Mouse (Mus musculus): Measurements from ENCODE around the gene Iqca. TPM values are rescaled to one million over a fixed set of nuclear protein-coding genes. Genes with fewer than 3 reads are reported as not detected.

Gene Iqca
- total RNA-seq, 4 experiments from 2014 or later = 0.52 to 1.5 (median 1.2) TPM

DNA sequence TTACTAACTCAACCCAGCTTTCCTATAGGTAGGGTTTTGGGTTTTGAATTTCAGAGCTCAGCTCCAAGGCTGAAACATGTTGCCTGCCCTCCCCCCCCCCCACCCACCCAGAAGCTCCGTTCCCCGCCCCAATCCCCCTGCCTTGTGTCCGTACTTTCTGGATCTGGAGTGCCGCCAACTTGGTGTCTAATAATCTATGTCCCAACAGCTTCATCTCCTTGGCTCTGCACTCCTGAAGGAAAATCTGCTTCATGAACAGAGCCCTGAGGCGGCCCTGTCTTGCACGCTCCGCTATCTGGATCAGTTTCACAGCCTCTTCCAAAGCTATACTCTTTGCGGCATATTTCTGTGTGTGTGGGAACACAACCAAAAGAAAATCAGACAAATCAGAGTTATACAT is 13.5 kb downstream of the Iqca start:
- no peak for DNase-seq (ENCODE audit: low spot score in 2 of 2)

DNA sequence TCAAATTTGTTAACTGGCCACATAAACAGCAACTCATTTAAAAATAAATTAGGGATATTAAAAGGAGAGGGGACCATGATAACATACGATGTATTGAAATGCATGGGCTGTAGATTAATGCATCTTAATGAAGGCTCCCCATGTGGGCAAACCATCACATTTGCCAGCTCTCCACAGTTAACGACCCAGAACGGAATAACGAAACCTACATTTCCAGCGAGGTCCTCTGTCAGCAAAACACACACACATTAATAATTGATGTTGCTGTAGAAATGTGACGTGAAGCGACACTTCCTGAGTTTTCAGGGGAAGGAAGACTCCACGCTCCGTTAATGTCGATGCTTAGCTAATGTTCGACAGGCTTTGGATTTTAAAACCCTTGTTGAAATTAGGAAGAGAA is 20.8 kb downstream of the Iqca start:
- DNase-seq (ENCODE audit: low spot score in 2 of 2) = no peak

DNA sequence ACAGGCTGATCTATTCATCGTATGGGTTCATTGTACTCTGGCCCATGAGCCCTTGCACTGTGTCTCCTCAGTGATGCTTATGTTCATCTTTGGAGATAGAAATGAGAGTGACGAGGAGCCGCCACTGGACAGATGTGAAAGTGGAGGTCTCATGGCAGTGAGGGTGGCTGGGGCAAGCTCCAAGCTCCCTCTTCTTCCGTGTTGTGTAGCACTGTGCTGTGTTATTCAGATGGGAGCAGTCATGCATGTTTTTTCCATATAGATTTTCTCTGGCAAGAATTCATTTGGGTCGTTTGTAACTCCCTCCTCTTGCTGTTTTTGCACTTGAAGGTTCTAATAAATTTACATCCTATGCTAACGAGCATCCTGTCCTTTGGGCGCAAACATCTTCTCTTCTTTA is 21.2 kb downstream of the Iqca start:
- DNase-seq (ENCODE audit: low spot score in 2 of 2) = no peak

DNA sequence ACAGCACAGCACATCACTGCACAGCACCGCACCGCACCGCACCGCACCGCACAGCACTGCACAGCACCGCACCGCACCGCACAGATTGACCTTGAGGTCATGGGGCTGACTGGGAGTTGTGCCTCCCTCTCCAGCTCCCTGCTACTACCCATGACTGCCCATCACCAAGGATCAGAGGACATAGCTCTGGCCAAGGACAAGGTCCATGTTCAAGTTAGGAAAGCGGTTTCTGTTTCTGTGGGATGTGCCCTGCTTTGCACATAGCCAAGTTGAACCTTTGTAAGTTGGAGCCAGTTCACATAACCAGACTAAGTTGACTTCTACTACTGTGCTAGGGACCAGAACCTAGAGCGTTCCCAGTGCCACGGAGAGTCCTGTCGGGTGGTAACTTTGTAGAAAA is 28.6 kb downstream of the Iqca start:
- DNase-seq (ENCODE audit: low spot score in 2 of 2) = no peak

DNA sequence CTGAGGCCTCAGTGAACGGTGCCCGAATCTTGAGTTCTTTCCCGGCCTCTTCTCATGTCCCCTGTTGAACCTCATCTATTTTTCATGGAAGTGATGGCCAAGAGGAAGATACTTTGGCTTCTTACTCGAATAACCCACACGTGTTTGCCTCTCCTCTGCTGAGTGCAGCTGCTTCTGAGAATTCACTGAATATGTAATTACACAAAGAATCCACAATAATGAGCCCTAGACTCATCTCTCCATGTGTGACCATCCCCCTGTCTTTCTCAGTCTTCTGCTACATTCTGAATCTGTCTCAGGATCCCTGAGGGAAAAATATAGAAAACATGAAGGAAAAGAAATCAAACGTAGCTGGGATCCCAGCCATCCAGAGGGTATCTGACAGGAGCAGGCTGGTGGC is 32.5 kb downstream of the Iqca start:
- DNase-seq (ENCODE audit: low spot score in 2 of 2) = no peak

DNA sequence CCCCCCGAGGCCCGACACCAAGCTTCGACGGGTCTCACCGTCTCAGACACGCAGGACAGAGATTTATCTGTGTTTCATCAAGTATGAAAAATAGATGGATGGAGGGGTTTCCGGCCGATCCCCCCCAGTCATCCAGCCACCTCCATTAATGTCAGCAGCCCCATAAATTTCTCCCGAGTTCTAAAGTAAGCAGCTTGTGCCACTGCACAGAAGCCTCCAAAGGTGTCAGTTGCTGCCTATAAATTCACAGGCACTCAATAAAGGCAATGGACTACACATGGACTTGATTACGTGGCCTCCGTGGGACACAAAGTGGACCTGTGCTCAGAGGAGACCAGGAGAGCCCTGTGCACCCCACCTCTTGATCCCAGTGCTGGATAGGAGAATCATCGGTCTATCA is 34.0 kb downstream of the Iqca start:
- DNase-seq (ENCODE audit: low spot score in 2 of 2) = no peak

DNA sequence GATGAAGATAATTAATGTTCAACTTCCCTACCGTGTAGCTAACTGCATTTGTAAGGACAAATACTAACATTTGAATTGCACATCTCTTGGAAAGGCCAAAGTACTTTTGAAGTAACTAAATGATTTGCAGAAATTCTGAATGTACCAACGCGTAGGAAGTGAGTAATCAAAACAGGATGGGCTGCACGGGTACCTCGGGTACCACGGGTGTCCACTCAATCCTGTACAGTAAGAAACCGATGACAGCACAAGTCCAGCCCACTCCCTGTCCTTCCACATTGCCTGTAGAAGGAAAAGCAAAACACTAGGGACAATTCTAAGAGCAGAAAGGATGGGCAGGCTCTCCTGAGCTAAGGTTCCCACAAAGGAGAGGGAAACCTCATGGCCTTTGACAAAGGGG is 36.0 kb downstream of the Iqca start:
- no peak for DNase-seq (ENCODE audit: low spot score in 2 of 2)

DNA sequence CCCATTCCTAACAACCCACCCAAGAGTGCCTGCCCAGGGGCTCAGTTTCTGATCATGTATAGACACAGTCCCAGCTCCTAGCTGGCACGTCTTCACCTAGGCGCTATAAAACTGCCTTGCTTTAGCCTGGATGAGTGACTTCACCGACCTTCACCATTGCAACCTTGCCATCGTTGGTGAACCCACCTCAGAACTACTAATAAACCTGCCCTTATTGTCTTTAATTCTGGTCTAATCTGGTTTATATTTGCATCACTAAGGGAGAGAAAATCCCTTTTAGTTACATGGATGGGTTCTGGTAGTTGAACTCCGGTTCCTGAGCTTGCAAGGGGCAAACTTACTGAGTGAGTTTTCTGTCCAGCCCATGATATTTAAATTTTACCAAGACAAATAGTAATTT is 38.6 kb downstream of the Iqca start:
- DNase-seq (ENCODE audit: low spot score in 2 of 2) = no peak

DNA sequence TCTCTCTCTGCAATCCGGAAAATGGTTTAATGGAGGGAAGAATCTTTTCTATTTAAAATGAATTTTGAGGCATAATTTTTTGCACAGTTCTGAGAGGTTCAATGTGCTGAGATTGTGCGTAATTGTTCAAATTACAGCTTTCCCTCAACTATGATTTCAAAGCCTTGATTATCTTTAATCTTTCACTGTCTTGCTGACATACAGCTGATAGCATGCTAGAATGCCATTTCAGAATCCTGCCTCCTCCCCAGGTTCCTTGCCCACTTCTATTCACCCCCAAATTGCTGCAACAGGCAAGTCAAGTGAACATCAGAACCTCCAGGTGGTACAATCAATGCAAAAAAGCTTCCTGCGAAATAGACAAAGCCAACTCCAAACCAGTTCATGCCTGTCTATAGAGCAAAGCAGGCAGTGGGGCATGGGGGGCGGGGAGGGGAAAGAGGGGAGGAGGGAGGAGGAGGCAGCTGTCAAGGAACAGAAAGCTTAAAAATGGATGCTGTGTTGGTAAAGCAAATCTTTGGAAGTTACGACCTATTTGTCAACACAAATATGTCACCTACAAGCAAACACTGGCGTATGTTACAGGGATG is 39.5 kb downstream of the Iqca start:
- no peak for DNase-seq (ENCODE audit: low spot score in 2 of 2)

DNA sequence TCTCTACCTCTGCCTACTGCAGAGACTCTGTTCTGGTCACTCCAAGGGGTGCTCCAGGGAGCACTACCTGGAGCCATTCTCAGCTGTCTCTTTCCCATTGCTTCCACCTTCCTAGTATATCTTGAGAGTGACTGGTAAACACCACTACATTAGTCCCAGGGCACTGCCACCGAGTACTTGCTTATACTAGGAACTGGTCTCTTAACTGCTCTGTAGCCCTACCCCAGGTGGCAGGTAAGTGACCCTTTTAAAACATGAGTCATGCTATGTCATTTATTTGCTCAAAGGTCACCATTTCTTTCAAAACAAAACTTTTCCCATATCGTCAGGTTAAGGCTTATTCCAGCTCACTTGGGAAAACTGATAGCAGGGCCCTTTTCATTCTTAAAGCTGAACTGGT is 40.5 kb downstream of the Iqca start:
- DNase-seq (ENCODE audit: low spot score in 2 of 2) = no peak

DNA sequence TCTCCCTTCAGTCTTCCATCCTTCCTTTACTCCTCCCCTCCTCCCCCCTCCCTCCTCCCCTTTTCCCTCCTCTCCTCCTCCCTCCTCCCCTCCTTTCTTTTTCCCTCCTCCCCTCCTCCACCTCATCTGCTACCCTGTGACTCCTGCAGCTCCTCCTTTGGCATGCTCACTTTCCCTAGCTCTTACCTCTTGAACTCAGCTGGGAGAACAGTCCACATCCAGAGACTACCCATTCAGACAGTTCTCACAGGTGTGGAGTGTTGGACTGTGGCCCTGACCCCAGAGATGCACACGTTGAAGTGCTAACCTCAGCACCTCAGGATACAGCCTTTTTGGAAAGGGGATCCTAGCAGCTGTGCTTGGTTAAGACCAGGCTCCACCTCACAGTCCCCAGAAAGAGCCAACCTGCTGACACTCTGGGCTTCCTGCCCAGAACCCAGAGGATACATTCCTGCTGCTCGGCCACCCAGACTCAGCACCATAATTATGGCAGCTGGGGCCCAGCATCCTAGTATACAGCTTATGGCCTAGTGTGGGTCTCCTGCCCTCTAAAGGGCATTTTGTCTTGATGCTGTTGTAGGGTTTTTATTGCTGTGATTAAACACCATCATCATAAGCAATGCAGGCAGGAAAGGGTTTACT is 41.9 kb downstream of the Iqca start:
- no peak for DNase-seq (ENCODE audit: low spot score in 2 of 2)

DNA sequence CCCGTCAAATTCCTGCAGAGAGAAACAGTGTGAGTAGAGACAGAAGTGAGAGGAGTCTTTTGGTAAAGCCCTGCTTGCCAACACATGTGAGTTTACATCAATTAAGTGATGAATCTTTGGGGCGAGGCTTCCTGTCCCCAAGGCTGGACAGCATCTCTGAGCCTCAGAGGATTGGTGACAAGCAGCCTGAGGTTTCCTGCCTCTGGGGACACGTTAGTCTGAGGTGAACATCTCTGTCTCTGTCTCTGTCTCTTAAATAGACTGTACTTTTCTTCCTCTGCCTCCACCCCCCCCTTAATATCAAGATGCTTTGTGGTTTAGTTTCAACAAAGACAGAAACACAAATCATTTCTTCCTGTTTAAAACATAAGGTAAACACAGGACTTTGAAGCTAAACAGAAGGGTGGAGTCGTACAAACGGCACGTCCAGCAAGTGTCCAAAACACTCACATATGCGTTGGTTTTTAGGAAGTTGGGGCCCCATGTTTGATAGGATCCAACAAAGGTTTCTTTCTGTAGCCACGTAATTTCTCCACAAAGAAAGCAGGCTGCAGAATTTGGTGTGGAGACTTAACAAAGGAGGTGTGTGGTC is 49.2 kb downstream of the Iqca start:
- DNase-seq (ENCODE audit: low spot score in 2 of 2) = no peak

DNA sequence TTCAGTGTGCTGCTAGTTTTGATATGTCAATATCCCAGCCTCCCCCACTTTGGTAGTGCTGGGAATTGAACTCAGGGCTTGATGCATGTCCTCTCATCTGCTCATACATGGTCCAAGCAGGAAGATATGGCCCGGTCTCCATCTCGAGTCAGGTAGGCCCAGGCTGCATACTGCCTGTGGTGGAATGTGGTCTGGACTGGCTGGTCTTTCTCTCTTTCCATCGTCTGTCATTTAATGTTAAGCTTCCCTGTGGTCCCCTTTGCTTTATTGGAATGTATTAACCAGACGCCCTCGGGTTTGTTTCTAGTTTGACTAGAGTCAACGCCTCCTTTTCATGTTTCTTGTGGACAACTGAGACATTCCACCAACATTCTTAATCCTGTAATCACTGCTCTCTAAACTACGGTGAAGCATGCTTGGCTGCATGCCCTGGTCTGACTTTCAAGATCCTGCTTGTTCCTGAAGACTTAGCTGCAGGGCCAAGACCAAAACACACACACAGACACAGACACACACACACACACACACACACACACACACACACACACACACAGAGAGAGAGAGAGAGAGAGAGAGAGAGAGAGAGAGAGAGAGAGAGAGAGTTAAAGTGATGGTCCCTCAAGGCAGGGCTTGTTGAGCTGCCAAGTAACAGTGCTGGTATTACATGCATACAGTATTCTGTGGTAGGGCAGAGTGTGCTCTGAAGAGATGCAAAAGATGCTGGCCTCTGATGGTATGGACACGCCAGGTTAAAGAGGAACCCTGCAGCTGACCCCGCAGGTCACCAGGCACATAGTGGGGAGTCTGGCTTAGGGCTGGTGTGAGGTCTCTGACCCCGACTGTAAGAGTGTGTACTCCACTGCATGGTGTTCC is 52.6 kb downstream of the Iqca start:
- DNase-seq (ENCODE audit: low spot score in 2 of 2) = no peak

DNA sequence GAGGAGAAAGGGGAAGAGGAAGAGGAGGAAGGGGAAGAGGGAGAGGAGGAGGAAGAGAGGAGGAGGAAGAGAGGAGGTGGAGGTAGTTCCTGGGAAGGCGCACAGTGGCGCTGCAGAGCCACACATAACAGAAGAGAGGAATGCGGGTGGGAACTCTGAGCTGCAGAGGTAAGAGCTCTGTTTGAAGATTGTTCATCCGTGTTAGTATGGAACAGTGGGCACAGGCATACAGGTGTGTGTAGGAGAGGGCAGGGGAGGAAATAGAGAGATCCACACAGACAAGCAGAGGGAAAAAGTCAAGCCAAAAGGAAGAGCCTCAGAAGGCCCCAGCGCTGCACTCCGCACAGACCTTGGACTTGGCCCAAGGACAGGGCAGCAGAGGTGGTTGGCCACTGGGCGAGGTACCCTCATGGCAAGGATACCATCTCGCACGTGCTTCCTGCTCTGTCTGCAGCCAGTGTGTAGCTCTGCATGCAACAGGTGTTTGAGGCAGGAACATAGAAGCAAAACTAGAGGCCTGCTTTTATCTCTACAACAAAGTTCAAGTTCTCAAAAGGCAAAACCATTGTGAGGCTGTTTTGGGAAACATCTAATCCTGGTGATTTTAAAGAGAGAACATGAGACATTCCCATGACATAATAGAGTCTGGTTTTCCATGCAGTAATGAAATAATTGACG is 60.2 kb downstream of the Iqca start:
- no peak for DNase-seq (ENCODE audit: low spot score in 2 of 2)

DNA sequence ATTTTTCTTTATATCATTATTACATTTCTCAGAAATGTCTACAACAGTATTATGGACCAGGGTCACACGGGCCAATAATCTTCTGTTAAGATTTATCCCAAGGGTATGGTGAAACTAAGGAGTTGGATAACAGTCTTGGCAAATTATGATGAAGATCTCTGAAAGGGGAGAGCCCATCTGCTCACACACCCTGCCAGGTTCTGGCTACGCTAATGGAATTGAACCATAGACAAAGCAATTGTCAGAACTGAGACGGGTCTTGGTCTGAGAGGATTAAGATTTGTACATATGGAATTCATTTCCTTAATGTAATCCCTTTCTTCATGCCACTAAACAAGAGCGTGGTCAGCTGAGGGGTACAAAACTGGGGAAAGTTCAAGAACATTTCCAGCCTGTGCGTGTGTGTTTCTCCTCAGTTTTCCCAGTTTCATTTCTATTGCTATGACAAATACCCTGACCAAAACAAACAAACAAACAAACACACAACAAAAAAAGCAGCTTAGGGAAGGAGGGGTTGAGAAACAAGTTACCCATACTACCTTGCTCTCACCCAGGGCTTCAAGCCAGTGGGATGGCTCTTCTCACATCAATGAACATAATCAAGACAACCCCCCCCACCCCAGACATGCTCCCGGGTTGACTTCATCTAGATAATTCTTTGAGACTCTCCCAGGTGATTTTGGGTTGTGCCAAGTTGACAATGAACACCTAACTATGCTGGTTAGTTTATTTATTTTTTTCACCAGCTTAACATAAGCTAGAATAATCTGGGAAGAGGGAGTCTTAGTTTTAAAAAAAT is 64.8 kb downstream of the Iqca start:
- no peak for DNase-seq (ENCODE audit: low spot score in 2 of 2)

DNA sequence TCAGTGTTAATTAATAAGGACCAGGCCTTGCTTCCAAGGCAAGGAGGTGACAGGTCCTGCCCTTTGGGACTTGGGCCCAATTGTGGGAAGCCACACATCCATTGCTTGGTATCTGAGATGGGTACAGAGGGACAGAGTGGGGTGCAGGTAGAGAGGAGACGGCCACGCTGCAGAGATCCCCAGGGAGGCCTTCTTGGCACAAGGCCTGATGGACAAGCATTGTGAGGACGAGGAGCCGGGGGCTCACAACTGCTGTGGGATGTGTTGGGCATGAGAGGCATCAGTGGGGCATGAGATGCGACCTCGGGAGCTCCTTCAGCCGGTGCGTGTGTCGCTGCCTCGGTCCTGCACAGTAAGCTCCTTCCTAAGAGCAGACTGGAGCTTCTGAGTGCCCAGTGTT is 66.7 kb downstream of the Iqca start:
- DNase-seq (ENCODE audit: low spot score in 2 of 2) = no peak

DNA sequence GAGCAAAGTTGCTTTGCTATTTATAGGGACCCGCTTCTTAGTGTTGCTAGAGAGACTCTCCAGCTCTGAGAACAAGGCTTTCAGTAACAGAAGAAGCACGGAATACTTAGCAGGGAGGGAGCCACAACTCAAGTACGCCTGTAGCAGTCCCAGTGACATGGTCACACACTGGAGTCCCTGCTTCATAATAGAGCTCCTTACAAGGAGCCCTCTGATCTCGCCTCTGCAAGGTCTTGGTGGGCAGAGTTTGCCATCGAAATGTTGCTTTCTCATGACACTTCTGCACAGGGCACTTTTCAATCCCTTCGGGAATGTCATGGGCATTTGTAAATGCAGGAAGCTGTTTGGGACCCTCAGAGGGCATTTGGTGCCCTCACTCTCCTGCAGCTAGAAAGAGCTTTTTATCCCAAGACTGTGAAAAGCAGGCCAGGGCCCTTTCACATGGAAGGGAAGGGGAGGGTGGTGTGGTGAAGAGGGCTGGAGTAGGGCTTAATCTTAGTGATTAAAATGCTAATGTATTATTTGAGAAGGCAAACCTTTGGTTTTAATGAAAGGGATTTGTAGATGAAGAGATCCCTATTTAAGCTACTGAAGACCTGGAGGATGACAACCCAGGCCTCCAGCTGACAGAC is 67.6 kb downstream of the Iqca start:
- DNase-seq (ENCODE audit: low spot score in 2 of 2) = no peak

DNA sequence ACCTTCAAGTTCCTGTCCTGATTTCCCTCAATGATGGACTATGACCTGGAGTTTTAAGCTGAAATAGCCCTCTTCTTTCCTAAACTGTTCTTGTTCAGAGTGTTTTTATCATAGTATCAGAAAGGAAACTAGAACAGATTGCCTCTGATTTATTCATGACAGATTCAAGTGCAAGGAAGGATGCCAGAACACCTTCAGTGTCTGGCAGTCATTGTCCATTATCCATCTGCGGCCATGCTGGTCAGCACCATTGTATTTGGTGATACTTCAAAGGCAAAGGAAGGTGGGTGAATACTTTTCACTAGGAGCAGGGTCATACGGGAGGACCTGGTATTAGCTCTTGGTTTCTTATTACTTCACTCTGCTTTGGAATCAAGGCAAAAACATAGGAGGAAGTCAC is 76.9 kb downstream of the Iqca start:
- DNase-seq (ENCODE audit: low spot score in 2 of 2) = no peak

DNA sequence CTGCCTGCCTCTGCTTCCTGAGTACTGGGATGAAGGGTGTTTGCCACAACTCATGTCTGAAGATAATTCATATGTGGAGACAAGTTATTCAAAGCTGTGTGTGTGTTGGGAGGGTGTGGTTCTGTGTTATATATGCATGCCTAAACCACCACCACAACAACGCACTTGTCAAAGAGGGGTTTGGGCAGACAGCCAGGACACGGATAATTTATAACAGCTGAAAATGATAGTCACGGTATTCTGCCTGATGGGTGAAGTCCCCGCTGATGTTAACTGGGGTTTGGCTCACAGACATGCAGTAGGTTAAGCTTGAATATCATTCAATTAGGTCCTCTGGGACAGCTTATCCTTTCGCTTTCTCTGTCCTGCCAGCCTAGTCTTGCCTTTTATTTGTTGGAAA is 78.4 kb downstream of the Iqca start:
- DNase-seq (ENCODE audit: low spot score in 2 of 2) = no peak

DNA sequence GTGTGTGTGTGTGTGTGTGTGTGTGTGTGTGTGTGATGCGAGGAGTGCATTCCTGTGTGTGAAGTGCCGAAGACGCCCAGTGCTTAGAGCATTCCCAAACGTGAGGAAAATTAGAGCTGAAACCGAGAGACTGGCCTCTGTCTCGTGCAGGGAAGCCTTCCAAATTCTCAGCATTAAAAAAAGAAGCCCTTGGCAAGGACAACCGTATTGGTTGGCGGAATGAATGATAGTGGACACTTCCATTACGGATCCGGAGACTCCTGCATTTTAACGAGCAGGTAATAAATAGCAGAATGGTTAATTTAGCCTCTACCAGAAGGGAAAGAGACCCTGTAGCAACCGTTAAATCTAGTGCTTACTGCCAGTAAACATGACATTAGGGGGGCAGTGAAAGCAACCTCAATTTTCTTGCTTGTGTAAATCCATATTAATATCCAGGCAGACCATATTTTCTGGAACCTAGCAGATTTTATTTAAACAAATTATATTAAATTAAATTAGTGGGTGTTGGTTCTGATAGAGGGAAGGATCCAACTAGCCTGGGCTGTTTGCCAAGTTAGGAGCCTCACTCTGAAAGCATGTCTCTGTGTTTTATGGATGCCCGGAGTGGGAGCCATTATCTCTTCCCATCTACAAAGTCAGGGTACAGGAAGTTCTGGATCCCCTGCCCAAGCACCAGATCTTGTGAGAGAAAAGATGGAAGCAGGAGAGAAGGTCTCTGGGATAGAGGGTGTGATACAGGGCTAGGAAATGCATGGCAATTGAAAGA is 81.2 kb downstream of the Iqca start:
- DNase-seq (ENCODE audit: low spot score in 2 of 2) = no peak
